Mouse (Mus musculus) granulocyte monocyte progenitor cell, adult 5-6 weeks (primary cell): ENCODE results near the gene Aurkb. TPM values are rescaled to one million over a fixed set of nuclear protein-coding genes. Genes with fewer than 3 reads are reported as not detected.
A peak's percentile ranks its signal among the peaks of the same experiment; 100 is the strongest.

ENCODE experiments used
- ATAC-seq: replicated peaks from 2 replicates; pipeline ENCODE4 v1.8.0; 2016; ENCODE audit warnings: mild to moderate bottlenecking, moderate TSS enrichment, inconsistent platforms; ENCODE audit not compliant: poor library complexity, severe bottlenecking
- total RNA-seq, 2 experiments: library from RNA; stranded (forward) in 1 of 2; stranded (reverse) in 1 of 2; fragments of 200-712, 200-1000 nt in 1 of 2; fragments of >200 nt in 1 of 2; fragmentation: Nextera tagmentation in 1 of 2; gene quantifications; 2 replicates each; pipeline ENCODE4 v1.2.3; 2014 to 2017

Aurkb gene
- total RNA-seq, 2 experiments from 2014 or later: 105 to 122 TPM

GRCm38 (mm10) chr11:69035849-69036248 lies 9.6 kb upstream of the Aurkb start:
- peak; percentile 56 for ATAC-seq

- ATAC-seq: no peak
These were observed 8.8 kb upstream of the Aurkb start for GRCm38 (mm10) chr11:69036486-69037230.

- no peak for ATAC-seq
These were observed 8.0 kb upstream of the Aurkb start for GRCm38 (mm10) chr11:69037231-69038061.

GRCm38 (mm10) chr11:69038173-69038572 lies 7.3 kb upstream of the Aurkb start:
- ATAC-seq: no peak

DNA sequence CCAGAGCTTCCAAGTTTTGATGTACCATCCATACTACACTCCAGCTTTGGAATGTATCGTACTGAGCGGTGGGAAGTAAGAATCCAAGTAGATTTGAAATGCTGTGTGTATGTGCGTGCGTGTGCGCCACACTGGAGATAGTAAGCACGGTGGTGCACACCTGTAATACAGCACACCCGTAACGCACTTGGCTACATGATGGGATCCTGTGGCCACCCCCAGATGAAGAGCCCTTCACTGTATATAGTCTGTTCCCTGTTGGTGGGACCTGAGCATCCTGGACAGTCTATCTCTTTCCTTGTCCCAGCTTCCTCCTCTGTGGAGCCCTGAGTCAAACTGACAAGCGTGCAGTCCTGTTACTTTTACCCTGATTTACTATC lies 938 bp downstream of the Aurkb start:
- ATAC-seq: no peak

GRCm38 (mm10) chr11:69047592-69047991 lies 2.1 kb downstream of the Aurkb start:
- ATAC-seq: no peak

DNA sequence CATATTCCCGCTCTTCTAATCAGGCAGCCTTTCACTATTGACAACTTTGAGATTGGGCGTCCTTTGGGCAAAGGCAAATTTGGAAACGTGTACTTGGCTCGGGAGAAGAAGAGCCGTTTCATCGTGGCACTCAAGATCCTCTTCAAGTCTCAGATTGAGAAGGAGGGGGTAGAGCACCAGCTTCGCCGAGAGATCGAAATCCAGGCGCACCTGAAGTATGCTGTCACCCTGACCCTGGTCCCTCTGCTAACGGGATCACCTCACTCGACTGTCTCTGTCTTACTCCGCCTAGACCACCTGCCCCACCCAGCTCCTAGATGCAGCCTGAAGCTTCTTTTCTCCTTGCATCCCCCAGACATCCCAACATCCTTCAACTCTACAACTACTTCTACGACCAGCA lies 2.7 kb downstream of the Aurkb start:
- no peak for ATAC-seq

- ATAC-seq: no peak
These were observed 5.3 kb downstream of the Aurkb start for GRCm38 (mm10) chr11:69050748-69051147.

DNA sequence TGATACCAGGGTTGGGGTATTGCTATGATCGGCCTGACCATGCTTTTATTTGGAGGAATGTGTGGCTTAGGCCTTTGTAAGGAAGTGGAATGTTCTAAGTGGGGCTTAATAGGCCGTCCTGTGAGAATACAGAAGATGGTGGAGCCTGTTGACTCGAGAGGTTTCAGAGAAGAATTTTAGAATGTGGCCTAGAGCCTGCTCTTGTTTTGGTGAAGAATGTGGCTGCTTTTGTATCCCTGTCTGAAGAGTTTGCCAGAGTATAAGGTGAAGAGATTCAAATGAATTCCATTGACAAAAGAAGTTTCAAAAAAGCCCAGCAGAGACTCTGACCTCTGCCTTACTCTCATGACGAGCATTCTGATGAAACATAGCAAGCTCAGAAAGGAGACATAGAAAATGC lies 6.3 kb downstream of the Aurkb start:
- ATAC-seq: no peak

DNA sequence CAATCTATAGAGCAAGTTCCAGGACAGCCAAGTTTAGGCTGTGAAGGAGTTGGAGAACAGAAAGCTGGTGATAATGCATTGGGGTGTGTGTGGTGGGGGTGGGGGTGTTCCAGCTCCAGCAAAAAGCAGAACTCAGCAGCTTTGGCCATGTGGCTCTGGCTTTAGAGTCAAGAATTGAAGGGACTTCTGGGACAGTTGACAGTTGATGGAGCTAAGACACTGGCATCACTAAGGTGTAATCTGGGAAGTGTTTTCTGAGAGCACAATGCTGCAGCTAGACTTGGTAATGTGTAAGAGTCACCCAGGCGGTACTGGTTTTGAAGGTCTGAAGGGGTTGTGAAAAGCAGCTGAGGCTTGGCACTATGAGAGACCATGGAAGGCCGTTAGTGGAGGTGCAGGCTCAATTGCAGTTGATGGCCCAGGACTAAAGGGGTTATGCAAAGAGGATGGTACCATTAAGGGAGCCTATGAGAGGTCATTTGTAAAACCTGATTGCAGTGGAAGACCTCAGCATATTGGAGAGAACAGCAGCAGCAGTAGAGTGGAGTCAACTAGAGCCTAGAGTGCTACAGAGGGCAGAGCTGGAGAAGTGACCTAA lies 7.5 kb downstream of the Aurkb start:
- ATAC-seq: peak; percentile 68

GRCm38 (mm10) chr11:69053848-69054247 lies 8.4 kb downstream of the Aurkb start:
- 0 out of 2 replicates have a peak, but pooled peaks have one; percentile 20 for ATAC-seq

DNA sequence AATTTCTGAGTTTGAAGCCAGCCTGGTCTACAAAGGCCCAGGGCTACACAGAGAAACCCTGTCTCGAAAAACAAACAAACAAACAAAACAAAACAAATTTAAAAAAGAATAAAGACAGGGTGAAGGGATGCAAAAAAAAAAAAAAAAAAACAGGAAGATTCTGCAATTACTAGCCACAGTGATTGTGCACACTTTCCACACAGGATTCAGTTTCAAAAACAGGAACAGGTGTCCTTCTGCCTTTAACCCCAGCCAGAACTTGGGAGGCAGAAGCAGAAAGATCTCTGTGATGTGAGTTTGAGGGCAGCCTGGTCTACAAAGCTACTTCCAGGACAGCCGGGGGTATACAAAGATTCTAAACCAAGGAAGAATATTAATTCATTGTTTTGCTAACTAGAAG lies 12.8 kb downstream of the Aurkb start:
- no peak for ATAC-seq

DNA sequence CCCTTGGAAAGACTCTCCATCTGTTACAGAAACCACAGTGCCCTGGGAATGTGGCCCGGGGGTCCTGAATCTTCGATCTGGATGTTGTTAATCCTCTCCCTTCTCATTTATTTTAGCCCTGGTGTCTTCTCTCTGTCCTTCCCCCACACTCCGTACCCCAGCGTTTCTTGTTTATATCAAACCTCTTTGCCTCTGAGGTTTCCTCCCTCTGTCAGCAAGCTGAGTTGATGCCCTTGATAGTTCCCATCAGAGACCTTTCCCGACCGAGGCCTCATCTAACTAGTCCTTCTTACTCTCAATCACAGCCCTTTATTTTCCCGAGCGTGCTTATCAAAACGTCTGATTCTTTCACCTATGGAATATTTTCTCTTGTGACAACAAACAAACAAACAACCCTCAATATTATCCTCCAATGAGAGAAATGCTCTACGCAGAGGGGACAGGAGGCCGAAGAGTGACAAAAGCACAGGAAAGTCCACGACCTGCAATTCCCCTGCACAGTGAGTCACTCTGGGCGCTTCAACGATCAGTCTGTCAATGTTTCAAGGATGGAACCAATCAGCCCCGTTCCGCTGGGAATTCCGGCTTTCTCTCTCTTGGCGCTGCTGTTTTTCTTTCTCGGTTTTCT lies 13.4 kb downstream of the Aurkb start:
- ATAC-seq: no peak

- peak; percentile 74 for ATAC-seq
These were observed 14.0 kb downstream of the Aurkb start, which contains the start of gene Borcs6 for GRCm38 (mm10) chr11:69059357-69059974. Gene Borcs6 (plus strand): TSS chr11:69059717.

GRCm38 (mm10) chr11:69059975-69060411 lies 14.5 kb downstream of the Aurkb start:
- no peak for ATAC-seq

- no peak for ATAC-seq
These were observed 15.2 kb downstream of the Aurkb start for GRCm38 (mm10) chr11:69060448-69061254.

- ATAC-seq: no peak
These were observed 15.9 kb downstream of the Aurkb start for GRCm38 (mm10) chr11:69061255-69061912.

- no peak for ATAC-seq
These were observed 16.8 kb downstream of the Aurkb start for GRCm38 (mm10) chr11:69062194-69062760.
